Mouse (Mus musculus): ENCODE measurements at regions not wholly inside any gene's neighbourhood (a gene's known extent, or its start where the extent isn't known, plus 50 kb on each side); places are given as distances from the start of the nearest gene placed in this dataset.

GRCm38 (mm10) chr1:12354531-12354930 lies 940.6 kb downstream of the A830018L16Rik start:
- TF ChIP-seq POLR2A (IDR thresholded peaks at IDR 0.05; ENCODE audit: low read depth, low read length) = no peak
- TF ChIP-seq CHD1 (IDR thresholded peaks at IDR 0.05; ENCODE audit: low read depth, low read length) = no peak
- no peak for TF ChIP-seq TCF12 (IDR thresholded peaks at IDR 0.05; ENCODE audit: low read depth, low read length)
- TF ChIP-seq MAX (IDR thresholded peaks at IDR 0.05; ENCODE audit: low read length) = no peak
